Mouse (Mus musculus) heart, adult 2 months (tissue): ENCODE measurements around the gene Sema5a. TPM values are rescaled to one million over a fixed set of nuclear protein-coding genes. Genes with fewer than 3 reads are reported as not detected.

ENCODE experiments used
- DNase-seq, 2 experiments: peaks; one replicate each; pipeline ENCODE4 v3.0.0; 2021
- H3K27ac ChIP-seq: fragments of 200-600 bp; 2 replicates; pipeline ENCODE4 v1.8.1; 2022
- H3K27me3 ChIP-seq: fragments of 200-500 bp; 2 replicates; pipeline ENCODE4 v1.6.1; 2012; ENCODE audit warnings: mild to moderate bottlenecking, low read length, inconsistent platforms, mixed read lengths; ENCODE audit not compliant: control insufficient read depth, insufficient read depth
- H3K36me3 ChIP-seq: fragments of 200-500 bp; 2 replicates; pipeline ENCODE4 v1.6.1; 2012; ENCODE audit warnings: low read length, inconsistent platforms; ENCODE audit not compliant: control insufficient read depth, insufficient read depth
- H3K4me1 ChIP-seq: fragments of 200-500 bp; 2 replicates; pipeline ENCODE4 v1.6.1; 2011; ENCODE audit warnings: low read length; ENCODE audit not compliant: control insufficient read depth, insufficient read depth
- H3K4me3 ChIP-seq: fragments of 200-600 bp; 2 replicates; pipeline ENCODE4 v1.8.1; 2022
- H3K79me2 ChIP-seq: fragments of 200-500 bp; replicated peaks from 2 replicates; pipeline ENCODE4 v1.6.1; 2012; ENCODE audit warnings: mild to moderate bottlenecking, inconsistent platforms, low read length, moderate library complexity, mixed read lengths; ENCODE audit not compliant: control insufficient read depth, insufficient read depth
- H3K9ac ChIP-seq: fragments of 200-500 bp; 2 replicates; pipeline ENCODE4 v1.6.1; 2012; ENCODE audit warnings: low read depth, mild to moderate bottlenecking, control low read depth, inconsistent platforms, low read length, mixed read lengths
- CTCF ChIP-seq: fragments of 200-600 bp; IDR thresholded peaks from 2 replicates; pipeline ENCODE4 v1.8.1; 2022; ENCODE audit warnings: antibody characterized with exemption, mild to moderate bottlenecking, moderate library complexity
- EP300 ChIP-seq: fragments of 200-500 bp; IDR thresholded peaks from 2 replicates; pipeline ENCODE4 v1.6.1; 2011; ENCODE audit warnings: low read depth, low read length, control low read depth; ENCODE audit not compliant: insufficient read depth
- POLR2A ChIP-seq: fragments of 200-500 bp; IDR thresholded peaks from 2 replicates; pipeline ENCODE4 v1.6.1; 2011; ENCODE audit warnings: mild to moderate bottlenecking, low read depth, low read length, control low read depth; ENCODE audit not compliant: insufficient read depth
- WGBS: fragments of 180-500 bp; shearing (Covaris S2); methylation state at CpG from one replicate; pipeline ENCODE4 v1.1.7; 2018; 5-methylcytosine and 5-hydroxymethylcytosine counted together
- intact Hi-C: fragments of 180-260 bp; cut with DNase I; formaldehyde crosslinking; loops from one replicate; pipeline ENCODE4 v1.15.1; 2025
- polyA plus RNA-seq: library from polyadenylated mRNA; depleted of rRNA; stranded (reverse); fragments of >200 nt; gene quantifications from 2 replicates; pipeline ENCODE4 v1.2.3, GENCODE M21; 2012
- total RNA-seq, 2 experiments: library from RNA; stranded (reverse); gene quantifications; 2 replicates each; pipeline ENCODE4 v1.2.3; 2021

The Sema5a gene
- total and polyA plus RNA-seq, 3 experiments, result 1.8 to 10.6 (median 7.9) TPM

- WGBS, result 49% methylated on average over 15 of the region's 15 CpGs
- no peak for DNase-seq
- TF ChIP-seq CTCF (no peak), POLR2A (no peak), EP300 (no peak)
- Histone ChIP-seq H3K9ac (no peak overlapping the region), H3K4me1 (peaks cover 10% of the 10 kb centered on the region), H3K79me2 (no peaks in the 10 kb centered on the region), H3K27me3 (no peaks in the 10 kb centered on the region), H3K36me3 (no peaks in the 10 kb centered on the region), H3K27ac (peak overlapping the region; percentile 41), H3K4me3 (no peak overlapping the region)
- intact Hi-C loops, result no loop called here
These were observed 21.7 kb downstream of the Sema5a start for GRCm38 (mm10) chr15:32266122-32266820.

- TF ChIP-seq POLR2A, result no peak
- no peak for TF ChIP-seq CTCF
- TF ChIP-seq EP300, result no peak
- Histone ChIP-seq H3K4me3 (no peak overlapping the region), H3K27ac (no peak overlapping the region), H3K4me1 (peaks cover 9% of the 10 kb centered on the region), H3K79me2 (no peaks in the 10 kb centered on the region), H3K27me3 (no peaks in the 10 kb centered on the region), H3K36me3 (no peaks in the 10 kb centered on the region), H3K9ac (no peak overlapping the region)
- 62% methylated on average over 2 of the region's 2 CpGs for WGBS
- intact Hi-C loops, result no loop called here
- DNase-seq, result no peak
These were observed 25.5 kb downstream of the Sema5a start for GRCm38 (mm10) chr15:32270106-32270505.

GRCm38 (mm10) chr15:32273925-32274324 lies 29.3 kb downstream of the Sema5a start:
- Histone ChIP-seq H3K79me2 (no peaks in the 10 kb centered on the region), H3K36me3 (no peaks in the 10 kb centered on the region), H3K4me1 (peaks cover 4% of the 10 kb centered on the region), H3K9ac (no peak overlapping the region), H3K27me3 (no peaks in the 10 kb centered on the region), H3K4me3 (no peak overlapping the region), H3K27ac (no peak overlapping the region; the same call in 1 of the 2 replicates)
- no peak for TF ChIP-seq CTCF
- 61% methylated on average over 6 of the region's 6 CpGs for WGBS
- intact Hi-C loops, result no loop called here
- DNase-seq, result peak; percentile 27 to 48

- no peaks in the 10 kb centered on the region for H3K27me3 ChIP-seq
- WGBS, result 81% methylated on average over 5 of the region's 5 CpGs
- H3K9ac ChIP-seq, result no peak overlapping the region
- DNase-seq, result no peak
- H3K4me3 ChIP-seq, result no peak overlapping the region
- no peak for TF ChIP-seq POLR2A
- no peak for TF ChIP-seq CTCF
- TF ChIP-seq EP300, result no peak
- H3K4me1 ChIP-seq, result peaks cover 4% of the 10 kb centered on the region
- no peak overlapping the region for H3K27ac ChIP-seq
- H3K36me3 ChIP-seq, result no peaks in the 10 kb centered on the region
- intact Hi-C loops, result no loop called here
- H3K79me2 ChIP-seq, result no peaks in the 10 kb centered on the region
These were observed 30.4 kb downstream of the Sema5a start for GRCm38 (mm10) chr15:32275020-32275419.

GRCm38 (mm10) chr15:32278600-32278999 lies 34.0 kb downstream of the Sema5a start:
- Histone ChIP-seq H3K36me3 (no peaks in the 10 kb centered on the region), H3K27ac (no peak overlapping the region), H3K4me1 (peaks cover 4% of the 10 kb centered on the region), H3K9ac (no peak overlapping the region), H3K4me3 (no peak overlapping the region), H3K79me2 (no peaks in the 10 kb centered on the region), H3K27me3 (no peaks in the 10 kb centered on the region)
- no peak for DNase-seq
- 64% methylated on average over 2 of the region's 2 CpGs for WGBS
- intact Hi-C loops, result no loop called here
- no peak for TF ChIP-seq EP300
- no peak for TF ChIP-seq CTCF
- no peak for TF ChIP-seq POLR2A

- Histone ChIP-seq H3K36me3 (no peaks in the 10 kb centered on the region), H3K27me3 (no peaks in the 10 kb centered on the region), H3K9ac (no peak overlapping the region), H3K4me1 (peaks cover 3% of the 10 kb centered on the region), H3K4me3 (no peak overlapping the region), H3K79me2 (no peaks in the 10 kb centered on the region), H3K27ac (no peak overlapping the region; the same call in 1 of the 2 replicates)
- no peak for DNase-seq
- intact Hi-C loops, result no loop called here
- no peak for TF ChIP-seq CTCF
- TF ChIP-seq EP300, result no peak
- TF ChIP-seq POLR2A, result no peak
- 55% methylated on average over 4 of the region's 4 CpGs for WGBS
These were observed 36.8 kb downstream of the Sema5a start for GRCm38 (mm10) chr15:32281374-32281773.

- intact Hi-C loops, result no loop called here
- 61% methylated on average over 2 of the region's 2 CpGs for WGBS
- H3K4me3 ChIP-seq, result no peak overlapping the region
- no peaks in the 10 kb centered on the region for H3K79me2 ChIP-seq
- H3K4me1 ChIP-seq, result peaks cover 4% of the 10 kb centered on the region
- DNase-seq, result no peak
- H3K9ac ChIP-seq, result no peak overlapping the region
- no peaks in the 10 kb centered on the region for H3K36me3 ChIP-seq
- H3K27ac ChIP-seq, result no peak overlapping the region
- H3K27me3 ChIP-seq, result no peaks in the 10 kb centered on the region
- TF ChIP-seq EP300 (no peak), POLR2A (no peak), CTCF (no peak)
These were observed 40.1 kb downstream of the Sema5a start for GRCm38 (mm10) chr15:32284688-32285087.
